Mouse (Mus musculus): ENCODE data around the gene Stpg4. TPM values are rescaled to one million over a fixed set of nuclear protein-coding genes. Genes with fewer than 3 reads are reported as not detected.

Gene Stpg4
- polyA plus RNA-seq, 1 experiment = not detected

DNA sequence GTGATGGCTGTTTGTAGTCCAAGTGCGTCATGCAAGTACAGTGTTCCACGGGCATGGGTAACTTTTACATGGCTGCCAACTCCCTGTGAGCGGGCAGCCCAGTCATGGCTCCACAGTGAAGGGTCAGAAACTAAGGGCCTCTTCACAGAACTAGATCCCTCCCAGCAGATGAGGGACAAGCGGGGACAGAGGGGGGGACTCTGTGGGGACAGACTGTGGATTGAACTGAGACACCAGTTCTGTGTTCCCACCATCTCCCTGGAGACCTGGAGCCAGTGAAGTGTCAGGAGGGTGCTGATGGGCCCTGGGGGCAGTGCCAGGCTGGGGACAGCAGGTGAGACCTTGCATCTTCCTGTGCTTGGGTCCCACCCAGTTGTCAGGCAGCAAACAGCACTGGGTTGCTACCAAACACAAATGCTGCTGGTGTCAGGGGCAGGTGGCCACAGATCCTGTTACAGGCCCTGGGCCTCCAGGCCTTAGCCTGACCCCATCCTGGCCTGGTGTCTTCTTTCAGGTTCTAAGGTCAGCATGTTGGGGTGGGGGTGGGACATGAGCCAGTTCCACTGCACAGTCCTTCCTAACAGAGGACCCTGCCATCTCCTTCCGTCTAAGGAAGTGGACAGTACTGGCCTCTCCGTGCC lies 50.6 kb downstream of the Stpg4 start:
- no peak for DNase-seq
- Histone ChIP-seq H3K27ac (ENCODE audit: insufficient read depth, low read length) (no peak overlapping the region), H3K4me3 (replicated peaks; ENCODE audit: insufficient read depth, low read depth, low read length) (no peak overlapping the region), H3K4me1 (ENCODE audit: control insufficient read depth, insufficient read depth, low read length) (peaks cover 5% of the 10 kb centered on the region), H3K27me3 (ENCODE audit: control insufficient read depth, insufficient read depth, low read length) (no peaks in the 10 kb centered on the region)
- TF ChIP-seq CTCF (IDR thresholded peaks at IDR 0.05; ENCODE audit: borderline replicate concordance, insufficient read depth, low read depth, low read length) (no peak), POLR2A (IDR thresholded peaks at IDR 0.05; ENCODE audit: borderline replicate concordance, insufficient read depth, low read length) (no peak)
- WGBS = 90% methylated on average over 6 of the region's 6 CpGs

DNA sequence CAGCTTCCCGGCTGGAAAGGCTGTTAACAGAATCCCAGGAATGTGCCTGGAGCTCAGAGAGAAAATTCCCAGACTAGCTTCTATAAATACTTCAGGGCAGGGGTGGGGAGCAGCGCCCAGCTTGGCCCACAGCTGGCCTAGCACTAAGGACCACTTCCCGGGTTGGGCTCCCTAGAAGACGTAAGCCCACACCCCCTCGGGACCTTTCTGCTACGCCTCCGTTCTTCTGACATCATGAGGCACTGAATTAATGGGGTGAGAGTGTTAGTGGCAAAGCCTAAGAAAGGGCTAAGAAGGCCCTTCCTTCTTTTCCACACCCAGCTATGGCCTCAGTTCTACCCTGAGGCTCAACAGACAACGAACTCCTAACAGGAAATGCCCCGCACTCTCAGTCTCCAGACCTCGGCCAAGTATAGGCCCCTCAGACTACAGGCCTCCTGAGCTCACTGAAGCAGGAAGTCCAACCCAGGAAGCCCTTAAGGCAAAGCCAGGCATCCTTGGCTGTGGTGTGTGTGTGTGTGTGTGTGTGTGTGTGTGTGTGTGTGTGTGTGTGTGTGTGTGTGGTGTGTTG lies 51.5 kb downstream of the Stpg4 start:
- WGBS = 88% methylated on average over 10 of the region's 10 CpGs
- Histone ChIP-seq H3K4me3 (replicated peaks; ENCODE audit: insufficient read depth, low read depth, low read length) (no peak overlapping the region), H3K27ac (ENCODE audit: insufficient read depth, low read length) (no peak overlapping the region), H3K27me3 (ENCODE audit: control insufficient read depth, insufficient read depth, low read length) (no peaks in the 10 kb centered on the region), H3K4me1 (ENCODE audit: control insufficient read depth, insufficient read depth, low read length) (peaks cover 5% of the 10 kb centered on the region)
- no peak for TF ChIP-seq CTCF (IDR thresholded peaks at IDR 0.05; ENCODE audit: borderline replicate concordance, insufficient read depth, low read depth, low read length)
- TF ChIP-seq POLR2A (IDR thresholded peaks at IDR 0.05; ENCODE audit: borderline replicate concordance, insufficient read depth, low read length) = no peak
- no peak for DNase-seq

DNA sequence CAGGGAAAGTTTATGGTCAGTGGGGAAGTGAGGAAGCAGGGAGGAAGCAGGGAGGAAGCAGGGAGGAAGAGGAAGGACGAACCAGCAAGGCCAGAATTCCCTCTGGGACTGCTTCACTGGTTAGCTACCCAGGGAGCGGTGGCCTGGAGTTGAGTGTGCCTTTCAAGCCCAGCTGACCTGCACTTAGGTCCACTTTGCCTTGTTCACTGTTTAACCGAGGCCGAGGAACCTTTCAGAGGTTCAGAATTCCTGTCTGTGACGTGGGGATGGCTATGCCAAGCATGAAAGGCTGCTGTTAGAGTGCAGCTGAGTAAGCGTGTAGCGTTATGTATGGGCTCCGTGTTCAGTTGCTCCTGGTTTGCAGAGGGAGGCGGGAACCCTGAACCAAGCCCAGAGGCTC lies 54.2 kb downstream of the Stpg4 start:
- 95% methylated on average over 9 of the region's 9 CpGs for WGBS
- peaks cover 13% of the 10 kb centered on the region for H3K4me1 ChIP-seq (ENCODE audit: control insufficient read depth, insufficient read depth, low read length)
- H3K27me3 ChIP-seq (ENCODE audit: control insufficient read depth, insufficient read depth, low read length) = no peaks in the 10 kb centered on the region
- no peak for TF ChIP-seq POLR2A (IDR thresholded peaks at IDR 0.05; ENCODE audit: borderline replicate concordance, insufficient read depth, low read length)
- H3K4me3 ChIP-seq (replicated peaks; ENCODE audit: insufficient read depth, low read depth, low read length) = no peak overlapping the region
- no peak overlapping the region for H3K27ac ChIP-seq (ENCODE audit: insufficient read depth, low read length)
- no peak for DNase-seq

DNA sequence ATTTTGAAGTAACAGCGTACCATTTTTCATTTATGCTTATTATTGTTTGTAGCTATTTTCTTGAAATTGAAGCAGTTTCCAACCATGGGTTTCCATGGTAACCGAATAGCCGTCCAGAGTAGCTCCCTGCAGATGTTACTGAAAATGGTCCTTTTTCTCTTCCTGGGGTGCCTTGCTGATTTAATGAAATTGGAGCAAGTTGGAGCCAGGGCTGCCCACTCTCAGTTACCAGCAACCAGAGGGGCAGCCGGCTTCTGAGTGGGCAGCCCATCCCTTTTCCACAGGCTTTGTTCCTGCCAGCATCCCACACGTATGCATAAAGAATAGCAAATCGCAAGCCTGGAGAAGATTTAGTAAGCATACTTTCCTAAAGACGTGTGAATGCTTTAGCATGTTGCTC lies 55.4 kb downstream of the Stpg4 start:
- no peak overlapping the region for H3K4me3 ChIP-seq (replicated peaks; ENCODE audit: insufficient read depth, low read depth, low read length)
- H3K27ac ChIP-seq (ENCODE audit: insufficient read depth, low read length) = no peak overlapping the region
- TF ChIP-seq POLR2A (IDR thresholded peaks at IDR 0.05; ENCODE audit: borderline replicate concordance, insufficient read depth, low read length) (no peak), CTCF (IDR thresholded peaks at IDR 0.05; ENCODE audit: borderline replicate concordance, insufficient read depth, low read depth, low read length) (no peak)
- no peaks in the 10 kb centered on the region for H3K27me3 ChIP-seq (ENCODE audit: control insufficient read depth, insufficient read depth, low read length)
- H3K4me1 ChIP-seq (ENCODE audit: control insufficient read depth, insufficient read depth, low read length) = peaks cover 20% of the 10 kb centered on the region
- WGBS = 83% methylated on average over 7 of the region's 7 CpGs
- DNase-seq = no peak

DNA sequence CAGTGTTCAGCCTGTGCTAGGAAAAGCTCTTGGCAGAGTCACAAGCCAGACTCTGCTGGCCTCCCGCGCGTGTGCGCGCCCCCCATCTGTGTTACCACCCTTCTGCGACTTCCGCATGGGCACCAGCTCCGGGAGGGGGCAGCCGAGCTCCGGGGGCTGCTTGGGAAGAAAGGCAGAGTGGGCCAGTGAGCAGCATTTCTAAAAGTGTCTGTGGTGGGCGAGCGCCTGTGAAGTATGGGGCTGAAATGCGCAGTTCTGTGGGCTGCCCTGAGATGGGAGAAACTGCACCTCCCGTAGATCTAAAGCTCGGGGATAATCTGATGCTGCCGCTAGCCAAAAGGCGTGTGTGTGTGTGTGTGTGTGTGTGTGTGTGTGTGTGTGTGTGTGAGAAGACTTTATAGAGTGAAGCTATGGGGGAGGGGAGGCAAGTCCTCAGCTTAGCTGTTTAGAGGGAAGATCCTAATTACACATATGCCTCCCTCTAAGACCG lies 58.2 kb downstream of the Stpg4 start:
- WGBS = 50% methylated on average over 18 of the region's 18 CpGs
- TF ChIP-seq POLR2A (IDR thresholded peaks at IDR 0.05; ENCODE audit: borderline replicate concordance, insufficient read depth, low read length) = no peak
- TF ChIP-seq CTCF (IDR thresholded peaks at IDR 0.05; ENCODE audit: borderline replicate concordance, insufficient read depth, low read depth, low read length) = no peak
- peaks cover 20% of the 10 kb centered on the region for H3K4me1 ChIP-seq (ENCODE audit: control insufficient read depth, insufficient read depth, low read length)
- no peak for DNase-seq
- no peak overlapping the region for H3K27ac ChIP-seq (ENCODE audit: insufficient read depth, low read length)
- no peaks in the 10 kb centered on the region for H3K27me3 ChIP-seq (ENCODE audit: control insufficient read depth, insufficient read depth, low read length)
- no peak overlapping the region for H3K4me3 ChIP-seq (replicated peaks; ENCODE audit: insufficient read depth, low read depth, low read length)

DNA sequence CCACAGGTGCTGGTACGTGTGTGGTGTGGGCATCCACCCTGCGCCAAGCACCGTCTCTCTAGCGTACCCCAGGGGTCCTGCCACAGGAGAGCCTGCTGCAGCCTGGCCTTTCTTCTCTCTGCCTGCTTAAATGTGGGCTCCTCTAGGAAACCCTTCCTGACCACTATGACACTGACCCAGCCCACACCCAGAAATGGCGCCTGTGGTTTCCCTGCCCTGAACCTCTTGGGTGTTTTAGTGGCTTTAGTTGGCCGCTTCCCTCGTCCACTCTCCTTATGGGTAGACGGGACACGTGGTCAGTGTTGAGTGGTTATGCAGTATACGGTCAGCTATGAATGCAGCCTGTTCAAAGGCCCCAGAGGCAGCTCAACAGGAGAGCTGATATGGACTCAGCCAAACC lies 59.1 kb downstream of the Stpg4 start:
- H3K27me3 ChIP-seq (ENCODE audit: control insufficient read depth, insufficient read depth, low read length) = no peaks in the 10 kb centered on the region
- H3K27ac ChIP-seq (ENCODE audit: insufficient read depth, low read length) = no peak overlapping the region
- no peak for TF ChIP-seq CTCF (IDR thresholded peaks at IDR 0.05; ENCODE audit: borderline replicate concordance, insufficient read depth, low read depth, low read length)
- TF ChIP-seq POLR2A (IDR thresholded peaks at IDR 0.05; ENCODE audit: borderline replicate concordance, insufficient read depth, low read length) = no peak
- H3K4me1 ChIP-seq (ENCODE audit: control insufficient read depth, insufficient read depth, low read length) = peaks cover 20% of the 10 kb centered on the region
- WGBS = 89% methylated on average over 10 of the region's 10 CpGs
- H3K4me3 ChIP-seq (replicated peaks; ENCODE audit: insufficient read depth, low read depth, low read length) = no peak overlapping the region
- DNase-seq = no peak

DNA sequence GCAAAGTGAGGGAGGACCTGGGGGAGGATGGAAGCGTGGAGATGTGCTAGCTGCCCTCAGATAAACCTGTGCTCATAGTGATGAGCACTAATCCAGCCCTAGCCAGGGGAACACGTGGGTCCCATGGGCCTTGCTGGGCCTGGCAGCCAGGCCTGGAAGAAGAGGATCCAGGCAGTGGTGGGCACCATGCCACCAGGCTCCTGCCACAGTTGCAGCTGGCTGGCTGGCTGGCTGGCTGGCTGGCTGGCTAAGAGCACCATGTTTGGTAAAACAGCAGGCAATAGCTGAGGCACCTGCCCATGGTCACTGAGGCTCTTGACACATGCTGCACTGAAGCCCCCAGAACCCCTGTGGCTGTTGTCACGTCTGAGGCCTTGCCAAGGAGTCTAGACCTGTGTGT lies 59.9 kb downstream of the Stpg4 start:
- 45% methylated on average over 3 of the region's 3 CpGs for WGBS
- H3K4me1 ChIP-seq (ENCODE audit: control insufficient read depth, insufficient read depth, low read length) = peaks cover 20% of the 10 kb centered on the region
- no peak for TF ChIP-seq POLR2A (IDR thresholded peaks at IDR 0.05; ENCODE audit: borderline replicate concordance, insufficient read depth, low read length)
- TF ChIP-seq CTCF (IDR thresholded peaks at IDR 0.05; ENCODE audit: borderline replicate concordance, insufficient read depth, low read depth, low read length) = no peak
- no peak overlapping the region for H3K4me3 ChIP-seq (replicated peaks; ENCODE audit: insufficient read depth, low read depth, low read length)
- no peak overlapping the region for H3K27ac ChIP-seq (ENCODE audit: insufficient read depth, low read length)
- peak; percentile 42 to 43 for DNase-seq
- H3K27me3 ChIP-seq (ENCODE audit: control insufficient read depth, insufficient read depth, low read length) = no peaks in the 10 kb centered on the region

DNA sequence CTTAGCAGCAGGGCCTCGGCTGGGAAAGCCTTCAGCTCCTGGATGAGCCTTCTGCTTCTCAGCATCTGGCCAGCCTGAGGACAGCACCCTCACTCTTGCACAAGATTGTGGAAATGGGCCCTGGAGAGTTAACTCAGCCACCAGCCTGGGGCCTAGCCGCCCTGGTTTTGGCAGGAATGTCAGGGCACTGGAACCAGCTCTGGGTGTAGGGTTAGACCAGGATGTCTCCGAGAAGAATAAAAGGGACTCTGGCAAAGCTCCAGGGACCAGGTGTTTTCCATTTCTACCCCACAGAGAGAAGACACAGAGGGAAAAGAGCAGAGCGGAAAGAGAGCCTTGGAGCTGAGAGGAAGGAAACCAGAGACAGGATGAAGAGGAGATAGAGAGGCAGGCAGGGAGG lies 60.3 kb downstream of the Stpg4 start:
- 27% methylated on average over 4 of the region's 4 CpGs for WGBS
- no peaks in the 10 kb centered on the region for H3K27me3 ChIP-seq (ENCODE audit: control insufficient read depth, insufficient read depth, low read length)
- TF ChIP-seq CTCF (IDR thresholded peaks at IDR 0.05; ENCODE audit: borderline replicate concordance, insufficient read depth, low read depth, low read length) = no peak
- no peak for TF ChIP-seq POLR2A (IDR thresholded peaks at IDR 0.05; ENCODE audit: borderline replicate concordance, insufficient read depth, low read length)
- DNase-seq = no peak
- no peak overlapping the region for H3K27ac ChIP-seq (ENCODE audit: insufficient read depth, low read length)
- H3K4me1 ChIP-seq (ENCODE audit: control insufficient read depth, insufficient read depth, low read length) = peaks cover 20% of the 10 kb centered on the region
- H3K4me3 ChIP-seq (replicated peaks; ENCODE audit: insufficient read depth, low read depth, low read length) = no peak overlapping the region
